ENCODE assay signal across 19 mouse cellular contexts in the genomic region with DNA sequence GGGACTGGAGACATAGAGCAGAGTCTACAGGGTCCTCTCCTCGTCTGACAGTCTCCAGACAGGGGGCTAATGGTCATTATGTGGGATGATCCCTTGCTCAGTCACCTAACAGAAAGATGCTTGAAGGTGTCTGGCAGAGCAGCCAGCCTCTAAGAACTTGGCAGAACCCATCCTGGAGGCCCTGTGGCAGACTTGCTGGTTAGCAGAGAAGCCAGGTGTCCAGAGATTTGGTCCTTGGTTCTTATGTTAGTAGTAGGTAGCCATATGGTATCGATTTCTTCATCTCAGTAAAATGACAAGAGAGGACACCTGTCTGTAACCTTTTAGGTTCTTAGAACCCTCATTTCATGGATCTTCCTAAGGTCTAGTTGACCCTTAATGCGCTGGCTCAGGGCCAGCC.
"Had no signal": no experiment of that assay in that cellular context is flagged by ENCODE, and none has a peak within 500 bp of the region (broad histone marks: within the 10 kb centered on the region; RNA-seq: fewer than 3 reads in every experiment).

No protein-coding gene starts in this region.

- H3K9ac ChIP-seq: limb, embryonic 12.5 days; limb, embryonic 15.5 days; liver, embryonic 12.5 days; liver, embryonic 15.5 days; lung, embryonic 15.5 days; midbrain, embryonic 13.5 days; neural tube, embryonic 13.5 days had no signal

- H3K4me3 ChIP-seq: limb, embryonic 12.5 days; limb, embryonic 15.5 days; liver, embryonic 12.5 days; liver, embryonic 15.5 days; lung, embryonic 15.5 days; megakaryocyte, embryonic 14.5 days; midbrain, embryonic 10.5 days; midbrain, embryonic 13.5 days; myocyte; neural tube, embryonic 13.5 days had no signal

- ATAC-seq: liver, embryonic 12.5 days; midbrain, embryonic 13.5 days; midbrain, embryonic 16.5 days had no signal

- H3K27ac ChIP-seq: limb, embryonic 12.5 days; limb, embryonic 15.5 days; liver, embryonic 12.5 days; liver, embryonic 15.5 days; lung, embryonic 15.5 days; midbrain, embryonic 10.5 days; midbrain, embryonic 13.5 days; neural tube, embryonic 13.5 days had no signal

- H3K9me3 ChIP-seq: limb, embryonic 12.5 days; limb, embryonic 15.5 days; liver, embryonic 12.5 days; liver, embryonic 15.5 days; lung, embryonic 15.5 days; megakaryocyte, embryonic 14.5 days; midbrain, embryonic 10.5 days; midbrain, embryonic 13.5 days; neural tube, embryonic 13.5 days had no signal

- H3K36me3 ChIP-seq: liver, embryonic 15.5 days had no signal

- H3K4me1 ChIP-seq: liver, embryonic 12.5 days; liver, embryonic 15.5 days; midbrain, embryonic 10.5 days had no signal

- DNase-seq: kidney, postnatal 14 days; kidney, postnatal 4 days; left cerebral cortex, postnatal 4 days; lung, adult 18-20 months; lung, postnatal 10 days; lung, postnatal 36 days; thymus, adult 18-20 months; thymus, postnatal 36 days had no signal

- H3K4me2 ChIP-seq: limb, embryonic 12.5 days; limb, embryonic 15.5 days; liver, embryonic 12.5 days; liver, embryonic 15.5 days; lung, embryonic 15.5 days; midbrain, embryonic 13.5 days; neural tube, embryonic 13.5 days had no signal

- H3K27me3 ChIP-seq: limb, embryonic 12.5 days; limb, embryonic 15.5 days; liver, embryonic 12.5 days; liver, embryonic 15.5 days; lung, embryonic 15.5 days; megakaryocyte, embryonic 14.5 days; midbrain, embryonic 13.5 days; neural tube, embryonic 13.5 days had no signal
